Mouse (Mus musculus) cerebral cortex, adult 2 months (tissue): ENCODE data around the gene Gm3633.

ENCODE experiments used
- WGBS: fragments of 180-500 bp; shearing (Covaris S2); methylation state at CpG from one replicate; pipeline ENCODE4 v1.1.7; 2018; 5-methylcytosine and 5-hydroxymethylcytosine counted together

Gm3633 gene

DNA sequence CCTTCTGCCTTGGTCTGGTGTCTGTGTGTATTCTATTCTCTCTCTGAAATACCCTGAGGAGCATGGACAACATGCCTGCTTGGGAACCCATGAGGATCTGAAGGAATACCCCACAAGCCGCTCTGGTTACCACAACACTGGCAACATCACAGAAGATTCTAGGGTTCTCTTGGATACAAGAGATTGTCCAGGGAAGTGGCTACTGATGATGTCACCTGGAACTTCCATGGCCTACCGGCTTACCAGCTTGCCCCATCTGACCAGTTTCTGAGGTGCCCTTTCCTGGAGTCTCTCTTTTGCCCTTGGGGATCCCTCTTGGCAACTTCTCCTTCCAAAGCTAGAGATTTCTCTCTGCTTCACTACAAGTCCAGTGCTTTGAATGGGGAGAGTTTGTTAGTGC, at the start of gene Gm3633:
Gene Gm3633, minus strand, starts transcription at position 101 of the 400 bp plus-strand sequence.
- WGBS, result 88% methylated on average over 1 of the region's 2 CpGs

DNA sequence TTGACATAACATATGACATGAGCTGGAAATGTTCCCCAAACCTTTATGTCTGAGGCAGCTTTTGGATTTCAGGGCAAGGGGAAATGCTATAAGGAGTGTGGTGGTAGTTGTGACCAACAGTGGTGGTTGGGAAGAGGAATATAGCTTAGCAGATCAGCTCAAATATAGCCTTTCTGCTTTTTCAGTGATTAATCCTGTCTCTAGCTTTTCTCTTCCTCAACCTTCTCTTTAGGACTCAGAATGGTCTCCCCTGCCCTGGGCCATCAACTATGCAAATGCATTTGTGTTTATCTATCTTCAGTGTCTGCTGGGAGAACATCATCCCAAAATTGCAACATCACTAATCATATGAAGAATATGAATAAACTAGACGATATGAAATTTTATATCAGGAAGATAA, 13.9 kb upstream of the Gm3633 start, which contains the start of gene Gm10378:
Gene Gm10378, plus strand, starts transcription at position 301 of the 400 bp plus-strand sequence.
- WGBS, result no CpG with 5 or more reads among the region's 1 CpGs

DNA sequence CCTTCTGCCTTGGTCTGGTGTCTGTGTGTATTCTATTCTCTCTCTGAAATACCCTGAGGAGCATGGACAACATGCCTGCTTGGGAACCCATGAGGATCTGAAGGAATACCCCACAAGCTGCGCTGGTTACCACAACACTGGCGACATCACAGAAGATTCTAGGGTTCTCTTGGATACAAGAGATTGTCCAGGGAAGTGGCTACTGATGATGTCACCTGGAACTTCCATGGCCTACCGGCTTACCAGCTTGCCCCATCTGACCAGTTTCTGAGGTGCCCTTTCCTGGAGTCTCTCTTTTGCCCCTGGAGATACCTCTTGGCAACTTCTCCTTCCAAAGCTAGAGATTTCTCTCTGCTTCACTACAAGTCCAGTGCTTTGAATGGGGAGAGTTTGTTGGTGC, 41.9 kb downstream of the Gm3633 start, which contains the start of gene Gm17124:
Gene Gm17124, minus strand, starts transcription at position 101 of the 400 bp plus-strand sequence.
- no CpG with 5 or more reads among the region's 3 CpGs for WGBS
